Mouse (Mus musculus) CH12F3 (cell line): Measurements from ENCODE around the gene Kat7.

Source experiments
- in situ Hi-C: fragments of 300-500 bp; cut with MboI; formaldehyde crosslinking; loops from 2 replicates; pipeline ENCODE4 v1.14.3; 2020; ENCODE audit warnings: low sequenced_read_pairs

Gene Kat7

DNA sequence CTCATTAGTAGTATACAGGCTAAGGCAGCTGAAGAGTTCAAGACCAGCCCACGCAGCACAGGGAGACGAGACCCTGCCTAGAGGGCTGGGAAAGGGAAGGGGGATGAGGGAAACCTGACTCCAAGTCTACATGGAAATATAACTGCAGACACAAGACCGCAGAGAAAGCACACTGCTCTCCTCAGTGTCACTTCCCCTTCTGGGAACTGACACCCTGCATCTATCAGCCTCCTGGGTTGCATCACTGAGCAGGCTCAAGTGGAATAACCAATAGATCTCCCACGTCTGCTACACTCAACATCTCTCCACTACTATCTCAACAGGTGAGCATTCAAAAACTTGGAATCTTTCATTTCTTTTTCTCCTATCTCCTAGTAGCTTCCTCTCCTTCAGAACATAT is 18.0 kb downstream of the Kat7 start:
- in situ Hi-C loops = no loop called here

DNA sequence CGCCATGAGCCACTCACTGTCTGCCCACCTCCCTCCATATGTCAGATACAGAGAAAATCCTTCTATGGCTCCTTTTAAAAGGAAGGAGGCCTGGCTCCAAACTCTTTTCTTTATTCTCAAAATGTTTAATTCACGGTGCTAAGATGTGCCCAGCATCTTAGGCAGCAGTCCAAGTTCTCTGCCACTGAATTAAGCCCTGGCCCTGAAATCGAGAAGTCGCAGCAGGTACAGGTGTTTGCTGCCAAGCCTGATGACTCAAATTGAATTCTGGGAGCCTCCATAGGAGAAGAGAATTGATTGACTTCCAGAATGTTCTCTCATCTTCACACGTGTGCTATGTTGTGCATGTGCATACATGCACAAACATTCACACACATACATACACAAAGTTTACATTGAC is 27.7 kb downstream of the Kat7 start:
- in situ Hi-C loops = no loop called here

DNA sequence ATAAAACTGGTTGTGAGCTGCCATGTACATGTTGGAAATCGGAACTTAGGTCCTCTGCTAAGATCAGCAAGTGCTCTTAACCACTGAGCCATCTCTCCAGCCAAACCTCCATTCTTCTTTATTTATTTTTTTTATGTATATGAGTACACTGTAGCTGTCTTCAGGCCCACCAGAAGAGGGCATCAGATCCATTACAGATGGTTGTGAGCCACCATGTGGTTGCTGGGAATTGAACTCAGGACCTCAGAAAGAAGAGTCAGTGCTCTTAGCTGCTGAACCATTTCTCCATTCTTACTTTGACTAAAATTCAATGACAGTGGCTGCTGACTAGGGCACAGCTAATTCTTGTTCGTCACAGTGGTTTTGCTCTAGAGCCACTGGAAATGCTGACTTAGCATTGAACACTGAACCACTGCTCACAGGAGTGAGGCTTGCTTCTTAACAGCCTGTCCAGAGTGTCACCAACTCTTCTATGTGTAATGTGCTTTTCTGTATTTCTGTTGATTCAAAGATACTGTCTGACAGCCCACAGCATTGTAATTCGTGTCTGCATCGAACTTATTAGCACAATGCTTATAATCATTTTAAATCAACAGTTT is 30.9 kb downstream of the Kat7 start:
- in situ Hi-C loops = no loop called here

DNA sequence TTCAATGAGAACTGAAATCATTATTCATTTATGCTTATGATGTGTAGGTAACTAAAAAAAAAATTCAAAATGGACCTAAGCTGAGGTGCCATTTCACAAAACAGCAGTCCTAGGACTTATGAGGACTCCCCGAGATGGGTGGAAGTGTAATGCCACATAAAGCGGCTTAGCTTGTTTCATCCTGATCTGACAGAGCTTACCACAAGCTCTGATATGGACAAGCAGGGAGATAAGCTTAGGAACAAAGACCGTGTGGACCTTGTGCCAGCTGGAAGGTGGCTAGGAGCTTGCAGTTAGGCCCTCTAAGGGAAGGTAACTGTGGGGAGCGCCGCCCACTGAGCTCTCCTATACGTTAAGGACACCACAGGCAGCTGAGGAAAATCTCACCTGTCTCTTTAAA is 34.0 kb downstream of the Kat7 start:
- in situ Hi-C loops = no loop called here

DNA sequence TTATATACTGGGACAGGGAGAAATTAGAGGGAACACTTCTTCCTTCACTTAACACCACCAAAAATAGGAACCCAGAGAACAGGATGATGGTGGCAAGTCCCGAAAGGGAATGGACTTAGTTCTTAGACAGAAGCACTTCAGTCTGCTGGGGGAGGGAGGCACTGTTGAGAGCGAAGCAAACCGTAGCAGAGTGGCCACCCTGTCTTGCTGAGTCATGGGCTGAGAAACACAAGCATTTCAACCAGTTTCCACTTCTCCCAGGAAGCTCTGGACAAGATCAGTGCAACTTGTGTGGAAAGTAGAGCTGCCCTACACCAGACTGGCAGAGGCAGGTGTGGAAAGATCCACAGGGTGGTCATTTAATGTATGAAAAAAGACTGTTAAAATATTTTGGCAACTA is 35.4 kb downstream of the Kat7 start:
- in situ Hi-C loops = no loop called here

DNA sequence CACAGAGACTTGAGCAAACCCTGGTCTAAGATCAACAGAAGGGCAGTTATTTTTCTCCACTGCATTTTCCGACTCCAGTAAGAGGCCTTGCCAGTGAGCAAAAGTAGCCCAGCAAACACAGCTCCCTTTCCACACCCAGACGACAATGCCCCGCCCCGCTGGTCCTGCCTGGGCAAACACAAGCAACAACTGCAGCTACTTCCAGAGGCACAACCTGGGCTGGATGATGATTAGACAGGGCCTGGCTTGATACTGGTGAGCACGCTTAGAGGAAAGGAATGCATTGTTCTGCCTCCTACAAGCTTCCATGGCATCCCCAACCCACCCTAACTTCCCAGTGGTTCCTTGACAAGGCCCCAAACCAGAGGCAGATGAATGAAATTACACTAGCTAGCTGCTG is 36.4 kb downstream of the Kat7 start:
- in situ Hi-C loops = no loop called here

DNA sequence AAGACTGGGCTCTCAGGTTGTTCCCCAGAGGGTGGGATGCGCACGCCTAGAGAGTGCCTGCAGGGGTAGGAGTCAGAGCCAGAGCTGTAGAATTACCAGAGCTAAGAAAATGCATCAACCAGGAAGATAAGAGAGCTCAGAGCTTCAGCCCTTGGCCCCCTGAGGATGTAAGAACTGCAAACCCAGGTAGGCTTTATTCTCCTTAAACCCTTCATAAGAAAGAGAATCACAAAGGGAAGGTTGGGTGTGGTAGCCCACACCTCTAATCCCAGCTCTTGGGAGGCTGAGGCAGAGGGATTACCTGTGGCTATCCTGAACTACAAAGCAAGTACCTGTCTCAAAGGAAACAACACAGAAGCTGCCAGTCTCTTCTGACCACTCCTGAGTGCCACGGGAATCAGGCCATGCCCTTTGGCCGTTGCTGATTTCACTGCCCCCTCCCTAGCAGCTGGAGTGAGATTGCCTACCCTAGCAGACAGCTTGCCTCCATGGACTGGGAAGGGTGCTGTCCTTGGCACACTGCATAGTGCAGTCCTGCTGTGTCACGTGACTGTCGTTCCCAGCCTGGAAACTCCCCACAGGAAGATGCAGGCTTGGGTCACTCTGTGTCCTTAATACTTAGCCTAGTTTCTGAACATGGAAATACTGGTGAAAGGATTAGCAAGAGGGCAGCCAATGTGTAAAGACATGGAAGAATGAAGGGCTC is 43.4 kb downstream of the Kat7 start:
- in situ Hi-C loops = no loop called here

DNA sequence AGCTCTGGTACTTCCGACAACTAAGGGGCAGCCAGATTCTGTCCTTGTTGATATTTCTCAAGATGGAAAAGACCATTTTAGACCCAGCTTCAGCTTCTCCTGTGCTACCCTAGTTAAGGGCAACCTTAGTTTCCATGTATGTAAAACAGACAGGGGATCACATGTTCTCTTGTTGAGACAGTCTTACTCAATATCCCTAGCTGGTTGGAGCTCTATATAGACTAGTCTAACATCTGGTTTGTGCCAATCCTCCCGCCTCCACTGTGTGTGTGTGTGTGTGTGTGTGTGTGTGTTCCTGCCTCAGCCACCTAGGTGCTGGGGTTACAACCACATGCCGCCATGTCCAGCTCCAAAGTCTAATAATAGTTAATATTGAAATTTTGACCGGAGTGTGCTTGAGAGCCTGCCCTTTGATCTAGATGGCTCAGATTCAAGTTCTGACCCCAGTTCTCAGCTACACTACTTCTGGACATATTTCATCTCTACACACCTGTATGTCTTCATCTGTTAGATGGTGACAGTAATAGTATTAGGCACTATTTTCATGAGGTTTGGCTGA is 45.5 kb downstream of the Kat7 start:
- in situ Hi-C loops = no loop called here

DNA sequence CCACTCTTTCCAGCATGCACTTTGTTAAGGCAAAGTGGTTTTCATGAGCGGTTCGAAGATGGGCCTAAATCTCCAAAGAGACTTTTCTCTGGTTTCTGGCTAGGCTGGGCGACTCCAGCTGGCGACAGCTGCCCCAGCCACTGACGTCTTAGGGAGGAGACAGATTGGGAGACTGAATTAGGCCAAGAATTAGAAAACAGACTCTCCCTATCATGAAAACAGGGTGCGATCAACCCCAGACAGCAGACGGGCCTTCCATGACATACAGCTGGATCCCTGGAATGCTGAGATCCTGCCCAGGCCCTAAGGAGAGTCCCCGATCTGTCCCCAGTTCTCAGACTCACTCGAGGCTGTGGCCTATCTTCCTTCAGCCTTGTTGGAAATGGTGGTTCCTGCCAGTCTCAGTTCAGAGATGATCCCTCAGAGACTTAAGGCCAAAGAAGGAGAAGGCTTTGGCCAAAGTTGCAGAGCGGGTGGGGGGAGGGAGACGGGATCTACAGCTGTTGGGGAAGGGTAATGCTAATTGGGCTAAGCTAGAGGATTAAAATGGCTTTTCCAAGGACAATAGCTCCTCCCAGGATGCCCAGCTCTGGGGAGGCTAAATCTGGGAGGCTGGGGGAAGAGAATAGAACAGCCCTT is 46.1 kb downstream of the Kat7 start:
- in situ Hi-C loops = no loop called here

DNA sequence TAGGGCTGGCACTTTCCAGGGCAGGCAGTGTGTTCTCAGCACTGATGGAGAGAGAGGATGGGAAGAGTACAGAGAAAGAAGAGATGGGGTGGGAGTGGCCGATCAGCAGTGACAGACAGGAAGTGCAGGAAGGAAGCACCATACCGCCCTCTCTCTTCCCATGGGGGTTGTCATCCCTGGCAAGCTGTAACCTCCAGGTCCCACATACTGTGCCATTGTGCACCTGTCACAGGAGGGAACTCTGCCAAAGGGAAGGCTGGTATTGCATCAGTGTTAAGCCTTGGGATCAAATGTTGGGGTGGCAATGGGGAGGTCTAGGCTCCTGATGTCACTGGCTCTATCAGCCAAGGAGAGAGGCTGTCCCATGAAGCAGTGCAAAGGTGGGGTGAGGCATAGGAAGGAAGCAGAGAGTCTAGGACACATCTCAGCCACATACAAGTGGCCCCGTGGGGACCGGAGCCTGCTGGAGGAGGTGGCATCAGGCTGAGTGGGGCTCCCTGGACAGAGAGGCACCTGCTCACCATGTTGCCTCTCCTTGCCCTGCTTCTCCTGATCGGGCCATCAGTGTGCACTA is 48.8 kb downstream of the Kat7 start, which contains the start of gene Tac4:
Tac4 (plus strand) TSS at position 352 of the 574 bp plus-strand sequence.
- in situ Hi-C loops = no loop called here

DNA sequence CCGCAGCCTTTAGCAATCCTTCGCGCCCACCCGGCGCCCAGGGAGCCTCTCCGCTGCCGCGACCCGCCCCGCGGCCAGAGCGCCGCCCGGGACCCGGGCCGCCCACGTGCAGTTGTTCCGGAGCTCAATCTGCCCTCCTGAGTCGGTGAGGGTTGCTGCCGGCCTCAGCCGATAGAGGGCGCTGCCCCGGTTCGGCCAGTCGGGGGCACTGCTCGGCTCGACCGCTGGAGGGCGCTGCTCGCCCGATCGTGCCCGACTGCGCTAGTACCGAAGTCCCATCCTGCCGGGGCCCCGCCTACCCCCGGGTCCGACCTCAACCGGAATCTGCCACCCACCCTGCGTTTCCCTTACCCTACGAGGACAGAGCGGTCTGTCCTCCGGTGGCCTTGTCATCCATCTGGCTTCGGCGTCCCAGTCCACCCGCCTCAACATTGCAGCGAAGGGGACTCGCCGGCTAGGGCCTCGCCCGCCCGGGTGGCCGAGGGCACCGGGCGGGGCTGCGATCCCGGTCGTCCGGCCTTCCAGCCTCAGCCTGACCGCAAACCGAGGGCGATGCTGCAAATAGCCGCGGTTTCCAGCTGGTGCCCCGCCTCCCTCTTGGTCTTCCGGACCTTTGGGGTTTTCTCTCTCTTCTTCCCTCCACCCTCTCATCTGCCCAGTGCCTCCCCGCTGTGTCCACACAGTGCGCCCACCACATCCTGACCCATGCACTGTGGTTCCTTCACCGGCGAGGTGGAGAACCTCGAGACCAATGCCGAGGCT is 50.8 kb downstream of the Kat7 start:
- in situ Hi-C loops = loop anchor here (10.0 kb wide), 1 partner anchor 266 kb away; no protein-coding TSS in a partner anchor

DNA sequence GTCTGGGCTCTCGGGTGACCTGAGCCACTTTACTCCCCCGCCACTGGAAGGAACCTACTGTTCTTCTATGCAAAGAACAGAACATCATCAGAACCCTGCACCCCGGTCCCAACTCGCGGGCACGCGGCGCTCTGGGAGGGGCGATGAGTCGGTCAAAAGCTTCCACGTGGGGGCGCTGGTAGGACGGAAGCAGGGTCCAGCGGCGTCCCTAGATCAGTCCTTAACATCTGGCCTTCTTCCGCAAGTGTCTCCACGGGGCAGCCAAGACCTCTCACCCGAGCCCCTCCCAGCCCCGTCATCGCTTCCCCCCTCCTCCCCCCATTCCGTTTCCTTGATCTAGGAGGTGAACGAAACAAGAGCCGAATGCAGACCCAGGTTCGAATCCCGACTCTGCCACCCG is 51.6 kb downstream of the Kat7 start:
- in situ Hi-C loops = loop anchor here (10.0 kb wide), 1 partner anchor 266 kb away; no protein-coding TSS in a partner anchor

DNA sequence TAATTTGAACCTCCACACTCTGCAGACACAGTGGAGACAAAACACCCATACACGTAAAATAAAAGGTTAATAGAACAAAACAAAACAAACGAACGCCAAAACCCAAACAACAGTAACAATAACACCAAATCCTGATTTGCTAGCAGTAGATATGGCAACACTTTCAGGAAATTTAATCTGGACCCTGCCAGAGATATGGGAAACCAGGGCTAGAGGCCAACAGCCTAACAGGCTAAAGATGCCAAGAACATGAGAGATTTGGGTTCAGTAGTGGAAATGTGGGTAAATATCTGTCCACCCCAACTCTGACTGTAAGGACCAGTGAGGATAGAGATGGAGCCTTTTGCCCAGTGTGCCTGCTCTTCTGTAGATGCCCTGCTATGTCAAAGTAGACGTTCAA is 52.1 kb downstream of the Kat7 start:
- in situ Hi-C loops = loop anchor here (10.0 kb wide), 1 partner anchor 267 kb away; no protein-coding TSS in a partner anchor

DNA sequence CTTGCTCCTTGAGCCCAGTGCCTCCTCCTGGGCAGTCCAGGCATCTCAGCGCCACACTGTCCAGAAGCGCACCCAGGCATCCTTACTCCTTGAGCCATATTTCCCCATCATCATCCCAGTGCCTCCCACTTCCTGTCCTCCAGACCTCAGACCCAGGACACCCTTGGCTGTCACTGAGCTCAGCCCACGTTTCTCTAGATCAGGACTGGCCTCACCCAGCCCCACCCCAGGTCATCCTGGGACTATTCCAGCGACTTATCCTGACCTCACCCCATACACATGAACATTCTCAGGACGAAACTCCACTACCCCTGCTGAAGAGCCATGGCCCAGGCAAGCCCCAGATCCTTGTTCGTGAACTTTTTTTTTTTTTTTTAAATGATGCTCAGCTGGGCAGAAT is 54.3 kb downstream of the Kat7 start:
- in situ Hi-C loops = loop anchor here (10.0 kb wide), 1 partner anchor 269 kb away; no protein-coding TSS in a partner anchor

DNA sequence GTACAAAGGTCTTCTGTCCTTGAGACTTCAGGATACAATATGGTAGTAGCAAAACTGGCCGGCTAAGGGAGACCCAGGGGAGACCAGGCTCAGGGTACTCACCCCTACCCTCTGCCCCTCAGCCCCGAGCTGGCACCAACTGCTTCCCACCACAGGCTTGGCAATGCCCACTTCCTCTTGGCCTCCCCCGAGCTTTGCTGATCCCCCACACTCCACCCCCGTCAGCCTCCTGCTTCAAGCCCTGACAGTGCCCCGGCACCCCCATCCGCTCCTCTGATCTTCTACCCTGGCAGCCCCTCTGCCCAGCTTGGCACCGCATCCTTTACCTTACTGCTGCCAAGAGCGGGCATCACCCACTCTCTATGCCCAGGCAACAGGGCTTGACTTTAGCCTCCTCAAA is 55.9 kb downstream of the Kat7 start:
- in situ Hi-C loops = loop anchor here (10.0 kb wide), 1 partner anchor 271 kb away; no protein-coding TSS in a partner anchor

DNA sequence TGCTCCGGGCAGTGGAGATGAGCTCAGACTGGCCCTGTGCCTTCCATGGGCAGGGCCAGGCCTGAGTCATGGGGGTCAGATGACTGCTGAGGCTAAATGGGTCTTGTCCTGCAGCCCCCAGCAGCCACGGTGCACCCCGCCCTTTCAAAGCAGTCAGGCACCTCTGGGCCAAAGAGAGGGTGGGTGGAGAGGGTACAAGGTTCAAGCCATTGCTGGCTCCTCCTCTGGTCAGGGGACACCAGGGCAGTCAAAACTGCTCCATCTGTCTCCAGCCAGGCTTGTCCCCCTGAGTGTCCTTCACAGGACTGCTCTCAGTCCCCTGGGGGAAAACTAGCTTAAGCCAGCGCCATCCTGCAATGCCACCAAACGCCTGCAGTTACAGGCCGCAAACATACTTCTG is 57.9 kb downstream of the Kat7 start:
- in situ Hi-C loops = loop anchor here (10.0 kb wide), 1 partner anchor 273 kb away; no protein-coding TSS in a partner anchor

DNA sequence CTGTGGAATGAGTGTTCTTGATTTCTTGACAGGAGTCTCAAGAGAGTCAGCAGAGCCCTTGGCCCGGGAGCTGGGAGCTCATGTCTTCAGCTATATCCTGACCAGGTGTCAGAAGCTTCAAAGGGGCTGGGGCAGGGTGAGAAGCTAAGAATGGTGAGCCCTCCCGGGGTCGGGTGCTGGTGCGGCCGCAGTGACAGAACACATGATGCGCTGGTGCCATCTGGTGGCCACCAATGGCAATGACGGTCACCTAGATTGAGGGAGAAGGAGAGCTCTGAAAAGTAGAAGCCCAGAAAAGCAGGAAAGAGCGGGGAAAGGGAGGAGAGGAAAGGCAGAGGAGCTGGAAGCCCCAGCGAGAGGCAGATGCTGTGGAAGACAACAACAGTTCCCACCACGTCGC is 58.8 kb downstream of the Kat7 start:
- in situ Hi-C loops = loop anchor here (10.0 kb wide), 1 partner anchor 274 kb away; no protein-coding TSS in a partner anchor

DNA sequence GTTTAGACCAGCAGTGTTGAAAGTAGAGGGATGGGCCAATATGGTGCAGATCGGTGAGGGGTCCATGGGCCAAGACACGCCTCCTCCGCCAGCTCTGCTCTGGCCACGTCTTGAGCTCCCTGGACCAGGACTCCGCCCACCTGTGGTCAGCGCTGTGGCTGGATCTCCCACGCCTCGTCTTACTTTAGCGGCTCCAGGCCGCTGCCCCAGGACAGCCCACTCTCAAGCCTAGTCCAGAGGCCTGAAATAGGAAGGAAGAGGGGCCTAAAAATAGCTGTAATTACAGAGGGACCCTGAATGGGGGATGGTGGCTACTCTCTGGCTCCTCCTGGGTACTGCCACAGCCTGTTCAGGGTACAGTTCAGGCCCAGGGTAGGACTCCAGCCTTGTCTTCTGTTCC is 59.9 kb downstream of the Kat7 start:
- in situ Hi-C loops = loop anchor here (10.0 kb wide), 1 partner anchor 275 kb away; no protein-coding TSS in a partner anchor

DNA sequence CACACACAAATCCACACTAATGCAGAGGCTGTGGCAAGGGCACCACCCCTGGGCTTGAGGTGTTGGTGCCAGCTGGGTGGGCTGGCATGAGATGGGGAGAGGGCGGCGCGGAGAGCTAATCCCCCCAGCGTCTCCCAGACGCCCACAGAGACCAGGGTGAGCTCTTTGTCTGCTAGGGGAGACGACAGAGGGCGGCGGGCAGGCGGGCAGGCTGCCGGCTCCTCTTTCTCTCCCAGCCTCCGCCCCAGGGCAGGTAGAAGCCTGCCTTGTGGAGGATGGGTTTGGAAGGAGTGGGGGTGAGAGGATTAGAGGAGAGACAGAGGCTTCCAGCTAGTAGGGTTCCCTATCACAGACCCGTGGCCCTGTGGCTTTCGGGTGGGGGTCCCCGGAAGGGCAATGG is 63.0 kb downstream of the Kat7 start:
- in situ Hi-C loops = no loop called here

DNA sequence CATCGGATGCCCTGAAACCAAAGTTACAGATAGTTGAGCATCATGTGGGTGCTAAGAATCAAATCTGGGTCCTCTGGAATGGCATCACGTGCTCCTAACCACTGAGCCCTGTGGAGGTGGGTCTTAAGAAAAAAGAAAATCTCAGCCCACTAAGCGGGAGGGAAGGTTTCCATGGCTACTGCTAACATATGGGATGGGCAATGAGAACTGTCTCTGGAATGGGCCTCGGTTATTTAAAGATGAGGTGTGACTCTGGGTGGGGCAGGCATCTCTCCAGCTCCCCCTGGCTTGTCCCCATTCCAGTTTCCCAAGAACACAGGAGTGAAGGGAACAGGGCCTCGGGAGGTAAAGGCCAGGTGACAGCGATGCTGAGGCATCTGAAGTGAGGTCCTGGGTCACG is 64.6 kb downstream of the Kat7 start:
- in situ Hi-C loops = no loop called here
